Mouse (Mus musculus): ENCODE measurements around the gene Dnajb2. TPM values are rescaled to one million over a fixed set of nuclear protein-coding genes. Genes with fewer than 3 reads are reported as not detected.

The Dnajb2 gene
- polyA plus RNA-seq, 1 experiment from 2014 or later = 44.5 TPM

DNA sequence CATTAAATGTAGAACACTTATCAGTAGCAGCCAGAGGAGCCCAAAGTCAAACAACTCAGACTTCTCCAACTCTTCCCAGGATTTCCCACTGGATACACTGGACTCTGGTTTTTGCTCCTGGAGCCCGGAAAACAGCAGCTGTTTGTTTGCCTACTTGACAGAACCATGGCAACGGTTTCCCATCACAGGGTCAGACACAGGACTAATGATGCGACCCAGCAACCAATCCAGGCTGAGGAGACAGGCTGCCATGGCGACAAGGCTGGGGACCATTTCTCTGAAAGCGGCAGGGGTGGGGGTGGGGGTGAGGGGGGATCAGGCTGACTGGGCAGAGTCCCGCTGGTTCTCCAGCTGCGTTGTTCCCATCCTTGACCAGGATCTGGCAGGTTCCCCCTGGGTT lies 53.2 kb downstream of the Dnajb2 start:
- ATAC-seq (ENCODE audit: insufficient number of reproducible peaks, low FRiP score, low TSS enrichment, low read depth) = no peak
- WGBS = 15% methylated on average over 7 of the region's 7 CpGs

DNA sequence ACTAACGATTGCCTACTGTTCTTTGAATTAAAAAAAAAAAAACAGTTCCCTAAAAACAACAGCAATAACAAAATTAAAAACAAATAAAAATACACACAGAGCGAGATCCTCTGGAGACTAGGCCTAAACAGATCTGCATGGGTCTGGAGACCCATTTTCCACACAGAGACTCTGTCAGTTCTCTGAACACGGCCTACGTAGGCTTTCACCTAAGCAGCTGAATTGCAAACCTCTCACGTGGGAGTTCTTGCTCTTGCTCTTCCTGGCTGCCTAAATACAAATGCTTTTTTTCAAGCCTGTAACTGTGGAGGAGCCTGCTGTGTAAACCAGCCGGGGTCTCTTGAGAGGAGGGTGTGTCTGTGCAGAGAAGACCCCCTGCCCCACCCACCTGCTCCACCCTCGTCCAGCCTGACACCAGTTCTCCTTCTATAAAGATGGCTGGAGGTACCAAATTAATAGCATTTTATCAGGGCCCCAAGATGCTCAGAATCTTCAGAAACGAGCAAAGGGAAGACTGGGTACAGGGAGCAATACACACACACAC lies 53.8 kb downstream of the Dnajb2 start:
- WGBS = 62% methylated on average over 8 of the region's 8 CpGs
- H3K9me3 ChIP-seq = no peaks in the 10 kb centered on the region
- no peak overlapping the region for H3K4me3 ChIP-seq
- no peak overlapping the region for H3K27ac ChIP-seq
- peaks cover 10% of the 10 kb centered on the region; the same call in 1 of the 2 replicates for H3K4me1 ChIP-seq
- no peak overlapping the region for H3K4me2 ChIP-seq
- no peak overlapping the region for H3K9ac ChIP-seq
- H3K36me3 ChIP-seq = no peaks in the 10 kb centered on the region
- no peak for ATAC-seq (ENCODE audit: insufficient number of reproducible peaks, low FRiP score, low TSS enrichment, low read depth)
- H3K27me3 ChIP-seq = peaks cover 5% of the 10 kb centered on the region; the same call in 1 of the 2 replicates

More for the DNA sequence above, 53.2 kb downstream of the Dnajb2 start:
- Histone ChIP-seq H3K9me3 (no peaks in the 10 kb centered on the region), H3K4me2 (no peak overlapping the region), H3K4me3 (no peak overlapping the region), H3K27me3 (peaks cover 5% of the 10 kb centered on the region; the same call in 1 of the 2 replicates), H3K4me1 (peaks cover 10% of the 10 kb centered on the region; the same call in 1 of the 2 replicates), H3K9ac (no peak overlapping the region), H3K27ac (no peak overlapping the region), H3K36me3 (no peaks in the 10 kb centered on the region)

DNA sequence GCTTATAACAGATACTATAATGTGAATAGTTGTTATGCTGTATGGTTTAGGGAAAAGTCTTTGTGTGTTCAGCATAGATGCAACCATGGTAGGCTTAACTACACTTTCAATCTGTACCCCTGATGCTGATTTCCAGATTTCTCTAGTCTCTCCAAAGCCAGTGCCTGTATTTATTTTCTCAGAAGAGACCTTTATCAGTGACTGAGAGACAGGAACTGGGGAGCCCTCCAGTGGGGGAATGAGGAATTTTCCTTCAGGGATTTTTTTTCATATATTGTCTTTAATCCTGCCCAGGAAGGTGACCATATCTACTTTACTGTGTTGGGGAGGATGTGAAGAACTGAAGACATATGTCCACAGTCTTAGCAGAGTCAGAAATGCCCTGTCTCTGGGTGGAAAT lies 54.4 kb downstream of the Dnajb2 start:
- no peaks in the 10 kb centered on the region for H3K9me3 ChIP-seq
- H3K36me3 ChIP-seq = no peaks in the 10 kb centered on the region
- no peak overlapping the region for H3K9ac ChIP-seq
- peaks cover 10% of the 10 kb centered on the region; the same call in 1 of the 2 replicates for H3K4me1 ChIP-seq
- H3K4me3 ChIP-seq = no peak overlapping the region
- H3K27me3 ChIP-seq = peaks cover 5% of the 10 kb centered on the region; the same call in 1 of the 2 replicates
- no peak overlapping the region for H3K4me2 ChIP-seq
- no peak overlapping the region for H3K27ac ChIP-seq
- ATAC-seq (ENCODE audit: insufficient number of reproducible peaks, low FRiP score, low TSS enrichment, low read depth) = no peak

DNA sequence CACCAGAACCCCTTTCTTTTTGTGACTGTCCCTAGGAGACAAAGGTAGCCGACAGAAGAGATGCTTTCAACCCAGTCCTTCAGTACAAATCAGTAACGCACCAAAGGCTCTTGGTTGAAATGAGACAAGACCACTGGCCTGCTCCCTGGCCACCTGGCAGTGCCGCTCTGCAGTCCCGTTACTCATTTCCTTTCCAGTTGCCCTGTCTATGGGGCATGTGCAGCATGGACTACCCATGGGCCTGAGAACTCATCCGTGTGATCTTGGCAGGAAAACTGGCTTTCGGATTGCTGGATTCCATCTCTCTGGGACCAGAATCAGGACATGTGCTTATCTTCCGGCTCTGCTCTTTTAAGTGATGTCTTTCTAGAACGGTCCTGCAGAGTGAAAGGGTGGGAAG lies 55.1 kb downstream of the Dnajb2 start:
- Histone ChIP-seq H3K9ac (no peak overlapping the region), H3K27ac (no peak overlapping the region), H3K36me3 (no peaks in the 10 kb centered on the region), H3K4me1 (peaks cover 10% of the 10 kb centered on the region; the same call in 1 of the 2 replicates), H3K4me3 (no peak overlapping the region), H3K9me3 (no peaks in the 10 kb centered on the region), H3K27me3 (peaks cover 5% of the 10 kb centered on the region; the same call in 1 of the 2 replicates), H3K4me2 (no peak overlapping the region)
- no peak for ATAC-seq (ENCODE audit: insufficient number of reproducible peaks, low FRiP score, low TSS enrichment, low read depth)
- 85% methylated on average over 8 of the region's 8 CpGs for WGBS

DNA sequence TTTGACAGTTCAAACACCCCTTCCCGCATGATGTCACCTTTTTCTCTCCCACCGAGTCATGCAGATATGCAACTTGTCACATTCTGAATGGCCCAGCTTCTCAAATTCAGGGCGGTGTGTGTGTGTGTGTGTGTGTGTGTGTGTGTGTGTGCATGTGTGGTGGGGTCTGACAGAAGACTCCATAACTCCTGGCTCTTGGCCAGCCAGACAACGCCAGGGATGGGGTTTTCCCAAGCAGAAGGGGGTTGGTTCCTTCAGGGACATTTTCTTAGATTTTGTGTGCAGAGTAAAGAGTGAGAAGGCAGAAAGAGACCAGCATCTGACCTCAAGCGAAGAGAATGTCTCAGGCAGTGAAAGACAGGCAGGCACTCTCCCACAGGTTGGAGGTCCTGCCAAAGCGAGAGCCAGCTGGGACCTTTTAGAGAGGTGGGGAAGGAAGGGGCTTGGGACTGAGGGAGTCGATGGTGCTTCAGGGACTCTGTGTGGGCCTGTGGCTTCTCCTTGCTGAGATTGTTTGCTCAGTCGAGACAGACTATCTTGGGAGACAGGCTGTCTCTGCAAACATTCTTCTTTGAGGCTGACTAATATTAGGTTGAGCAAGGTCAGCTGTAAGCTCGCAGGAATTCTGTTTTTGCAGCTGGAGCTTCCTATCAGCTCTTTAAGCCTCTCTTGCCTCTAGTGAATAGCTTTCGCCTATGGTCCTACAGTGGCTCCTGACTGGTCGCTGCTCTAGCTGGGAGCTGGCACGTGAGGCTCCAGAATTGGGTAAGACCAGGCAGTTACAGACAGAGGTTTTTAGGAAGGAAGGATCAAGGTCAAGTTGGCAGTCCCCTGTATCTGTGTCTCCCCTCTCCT lies 56.5 kb downstream of the Dnajb2 start:
- no peak overlapping the region for H3K9ac ChIP-seq
- no peaks in the 10 kb centered on the region for H3K36me3 ChIP-seq
- ATAC-seq (ENCODE audit: insufficient number of reproducible peaks, low FRiP score, low TSS enrichment, low read depth) = no peak
- no peak overlapping the region for H3K4me3 ChIP-seq
- 39% methylated on average over 12 of the region's 12 CpGs for WGBS
- no peak overlapping the region for H3K4me2 ChIP-seq
- H3K4me1 ChIP-seq = peaks cover 10% of the 10 kb centered on the region; the same call in 1 of the 2 replicates
- H3K27me3 ChIP-seq = peaks cover 5% of the 10 kb centered on the region; the same call in 1 of the 2 replicates
- H3K27ac ChIP-seq = no peak overlapping the region
- H3K9me3 ChIP-seq = no peaks in the 10 kb centered on the region

DNA sequence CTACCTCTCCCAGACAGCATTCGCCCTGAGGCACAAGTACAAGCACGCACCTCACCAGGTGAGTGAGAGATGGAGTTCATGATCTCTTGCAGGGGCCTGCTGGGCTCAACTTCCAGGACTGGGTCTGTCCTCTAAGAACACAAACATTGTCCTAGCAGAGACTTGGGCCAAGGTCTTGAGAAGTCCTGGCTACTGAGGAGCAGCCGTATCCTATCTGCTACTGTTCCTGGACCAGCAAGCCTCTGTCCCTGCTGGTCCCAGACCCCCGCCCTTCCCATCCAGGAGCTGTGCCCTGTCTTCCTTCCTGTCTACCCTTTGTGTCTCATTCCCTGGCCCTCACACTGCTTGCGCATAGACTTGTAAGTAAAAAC lies 57.1 kb downstream of the Dnajb2 start:
- WGBS = 77% methylated on average over 5 of the region's 5 CpGs
- Histone ChIP-seq H3K36me3 (no peaks in the 10 kb centered on the region), H3K27ac (no peak overlapping the region), H3K9ac (no peak overlapping the region), H3K4me1 (peaks cover 10% of the 10 kb centered on the region; the same call in 1 of the 2 replicates), H3K27me3 (peaks cover 4% of the 10 kb centered on the region; the same call in 1 of the 2 replicates), H3K9me3 (no peaks in the 10 kb centered on the region), H3K4me3 (no peak overlapping the region), H3K4me2 (no peak overlapping the region)
- no peak for ATAC-seq (ENCODE audit: insufficient number of reproducible peaks, low FRiP score, low TSS enrichment, low read depth)

DNA sequence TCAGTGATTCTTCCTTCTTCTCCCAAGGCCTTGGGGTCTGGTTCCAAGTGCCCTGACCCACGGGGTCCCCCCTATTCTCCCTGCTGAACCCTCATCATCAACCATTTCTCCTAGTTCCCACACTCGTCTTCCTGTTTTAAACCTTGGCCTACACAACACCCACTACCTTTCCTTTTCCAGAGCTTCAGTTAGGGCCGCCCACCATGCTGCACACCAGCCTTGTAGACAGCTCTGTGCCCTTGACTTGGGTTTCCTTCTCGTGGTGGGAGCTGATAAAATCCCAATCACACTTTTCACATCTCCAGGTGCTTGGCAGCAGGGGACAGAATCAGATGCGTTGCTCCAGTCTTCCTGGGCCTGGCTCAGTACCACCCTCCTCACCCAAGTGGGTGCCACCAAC lies 58.1 kb downstream of the Dnajb2 start:
- WGBS = 72% methylated on average over 5 of the region's 5 CpGs
- no peaks in the 10 kb centered on the region for H3K27me3 ChIP-seq
- H3K9ac ChIP-seq = no peak overlapping the region
- ATAC-seq (ENCODE audit: insufficient number of reproducible peaks, low FRiP score, low TSS enrichment, low read depth) = no peak
- H3K4me3 ChIP-seq = no peak overlapping the region
- H3K4me2 ChIP-seq = no peak overlapping the region
- no peaks in the 10 kb centered on the region for H3K9me3 ChIP-seq
- H3K4me1 ChIP-seq = peaks cover 10% of the 10 kb centered on the region; the same call in 1 of the 2 replicates
- H3K27ac ChIP-seq = no peak overlapping the region
- no peaks in the 10 kb centered on the region for H3K36me3 ChIP-seq

Small RNA genes lying within 50 kb of the gene (microRNA-seq; reads per million reads assigned to microRNA genes)
- gene Gm27943 = not detected

Other genes starting within 250 kb of the Dnajb2 start
- 10.7 and 10.9 TPM in 2 replicates for gene Nhej1, start 111.2 kb upstream of the Dnajb2 start, polyA plus RNA-seq (2015; fragmentation: Nextera tagmentation; extraction: Ambion mirVana)
- gene Slc23a3, start 102.5 kb upstream of the Dnajb2 start, polyA plus RNA-seq (2015; fragmentation: Nextera tagmentation; extraction: Ambion mirVana) = 0.19 and 0.35 TPM in 2 replicates
- gene Cnppd1, start 93.7 kb upstream of the Dnajb2 start, polyA plus RNA-seq (2015; fragmentation: Nextera tagmentation; extraction: Ambion mirVana) = 43.8 and 46.8 TPM in 2 replicates
- gene Retreg2, start 93.6 kb upstream of the Dnajb2 start, polyA plus RNA-seq (2015; fragmentation: Nextera tagmentation; extraction: Ambion mirVana) = 41.5 and 47.3 TPM in 2 replicates
- gene Zfand2b, start 67.8 kb upstream of the Dnajb2 start, polyA plus RNA-seq (2015; fragmentation: Nextera tagmentation; extraction: Ambion mirVana) = 44.4 and 48.6 TPM in 2 replicates
- 28.3 and 29.5 TPM in 2 replicates for gene Abcb6, start 56.0 kb upstream of the Dnajb2 start, polyA plus RNA-seq (2015; fragmentation: Nextera tagmentation; extraction: Ambion mirVana)
- gene Ankzf1, start 44.3 kb upstream of the Dnajb2 start, polyA plus RNA-seq (2015; fragmentation: Nextera tagmentation; extraction: Ambion mirVana) = 28.0 and 30.7 TPM in 2 replicates
- 33.9 TPM in 2 replicates for gene Atg9a, start 44.2 kb upstream of the Dnajb2 start, polyA plus RNA-seq (2015; fragmentation: Nextera tagmentation; extraction: Ambion mirVana)
- gene Glb1l, start 25.6 kb upstream of the Dnajb2 start, polyA plus RNA-seq (2015; fragmentation: Nextera tagmentation; extraction: Ambion mirVana) = 16.7 and 19.0 TPM in 2 replicates
- gene Stk16, start 25.6 kb upstream of the Dnajb2 start, polyA plus RNA-seq (2015; fragmentation: Nextera tagmentation; extraction: Ambion mirVana) = 119 TPM in 2 replicates
- gene Tuba4a, start 16.5 kb upstream of the Dnajb2 start, polyA plus RNA-seq (2015; fragmentation: Nextera tagmentation; extraction: Ambion mirVana) = 124 and 168 TPM in 2 replicates
- not detected in 2 replicates for gene A630095N17Rik, start 4.3 kb upstream of the Dnajb2 start, polyA plus RNA-seq (2015; fragmentation: Nextera tagmentation; extraction: Ambion mirVana)
- 0.12 and 0.14 TPM in 2 replicates for gene Ptprn, start 28.1 kb downstream of the Dnajb2 start, polyA plus RNA-seq (2015; fragmentation: Nextera tagmentation; extraction: Ambion mirVana)
- 0.35 TPM in 1 of 2 replicates, not detected in the other for gene Resp18, start 42.0 kb downstream of the Dnajb2 start, polyA plus RNA-seq (2015; fragmentation: Nextera tagmentation; extraction: Ambion mirVana)
- 117 TPM in 2 replicates for gene Dnpep, start 81.6 kb downstream of the Dnajb2 start, polyA plus RNA-seq (2015; fragmentation: Nextera tagmentation; extraction: Ambion mirVana)
- 74.4 and 227 TPM in 2 replicates for gene Des, start 123.9 kb downstream of the Dnajb2 start, polyA plus RNA-seq (2015; fragmentation: Nextera tagmentation; extraction: Ambion mirVana)
- gene Speg, start 138.9 kb downstream of the Dnajb2 start, polyA plus RNA-seq (2015; fragmentation: Nextera tagmentation; extraction: Ambion mirVana) = 15.4 and 16.3 TPM in 2 replicates
- 94.6 and 97.0 TPM in 2 replicates for gene Gmppa, start 199.5 kb downstream of the Dnajb2 start, polyA plus RNA-seq (2015; fragmentation: Nextera tagmentation; extraction: Ambion mirVana)
- 0.14 TPM in 2 replicates for gene Asic4, start 214.0 kb downstream of the Dnajb2 start, polyA plus RNA-seq (2015; fragmentation: Nextera tagmentation; extraction: Ambion mirVana)
- gene Chpf, start 242.9 kb downstream of the Dnajb2 start, polyA plus RNA-seq (2015; fragmentation: Nextera tagmentation; extraction: Ambion mirVana) = 51.7 and 58.8 TPM in 2 replicates
- gene Tmem198, start 243.1 kb downstream of the Dnajb2 start, polyA plus RNA-seq (2015; fragmentation: Nextera tagmentation; extraction: Ambion mirVana) = 0.74 and 0.79 TPM in 2 replicates